Mouse (Mus musculus): ENCODE measurements around the gene Cd180.

DNA sequence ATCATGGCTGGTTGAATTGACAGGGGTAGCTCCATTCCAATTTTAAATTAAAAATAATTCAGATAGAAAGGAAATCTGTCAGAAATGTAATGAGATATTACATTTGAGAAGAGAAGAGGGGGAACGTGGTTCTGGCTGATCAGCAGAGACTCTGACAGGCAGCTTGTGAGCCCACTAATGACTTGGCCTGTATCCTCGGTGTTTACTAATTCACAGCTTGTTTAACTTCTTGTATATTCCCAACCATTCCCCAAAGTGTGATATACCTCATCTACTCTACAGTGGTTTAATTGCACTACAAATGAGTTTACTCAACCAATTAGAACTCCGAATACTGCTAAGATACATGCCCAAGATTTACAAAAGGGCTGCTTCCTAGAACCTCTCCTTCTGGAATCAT is 85.9 kb downstream of the Cd180 start:
- TF ChIP-seq CTCF (IDR thresholded peaks at IDR 0.05; ENCODE audit: low read depth) (no peak), EP300 (optimal IDR thresholded peaks at IDR 0.05) (no peak)

Measured in stomach, postnatal 0 days (tissue).